Mouse (Mus musculus) CD4-positive helper T cell, adult 2 months (primary cell): ENCODE measurements around the gene Nlrp9a.
"Not testable (repeated sequence)": the region's sequence is repeated elsewhere in the genome, so short reads cannot be mapped to it uniquely, and the experiment has no call there.

Experiments
- DNase-seq: peaks from one replicate; pipeline ENCODE4 v3.0.0-alpha.2; 2012; ENCODE audit warnings: low read depth, missing footprints, low spot score

Gene Nlrp9a

DNA sequence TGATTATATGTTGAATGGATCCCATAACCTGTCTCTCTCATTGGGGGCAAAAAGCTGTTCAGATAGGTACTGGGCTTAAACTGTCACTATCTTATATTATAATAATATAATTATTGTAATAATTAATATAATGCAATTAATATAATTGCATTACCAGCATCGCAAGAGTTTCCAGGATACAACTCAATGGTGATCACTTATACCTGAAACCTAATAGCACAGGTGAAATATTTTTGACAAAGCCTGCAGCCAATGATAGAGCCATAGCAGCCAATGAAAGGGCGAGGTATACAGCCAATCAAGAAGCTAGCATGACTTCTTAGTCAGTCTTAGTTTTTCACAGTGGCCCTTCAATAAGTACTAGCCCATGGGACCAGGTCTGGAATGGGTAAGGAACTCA, at the start of gene Nlrp9a:
TSS of gene Nlrp9a (plus strand) at position 301 of the 400 bp plus-strand sequence.
- not testable (repeated sequence) for DNase-seq

DNA sequence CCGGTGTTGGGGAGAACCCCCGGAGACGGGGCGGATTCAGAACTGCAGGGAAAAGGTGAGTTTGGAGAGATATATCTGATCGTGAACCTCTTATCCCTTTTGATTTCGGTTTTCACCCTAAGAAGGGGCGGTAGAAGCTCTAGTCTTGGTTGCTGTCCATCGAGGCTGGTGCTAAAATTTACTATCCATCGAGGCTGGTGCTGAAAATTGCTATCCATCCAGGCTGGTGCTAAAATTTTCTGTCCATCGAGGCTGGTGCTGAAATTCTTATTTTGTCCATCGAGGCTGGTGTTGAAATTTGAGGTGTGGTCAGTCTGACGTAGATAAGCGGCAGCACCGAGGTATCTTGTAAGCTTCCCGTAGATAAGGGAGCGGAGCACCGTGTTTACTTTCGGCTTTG, 45.3 kb upstream of the Nlrp9a start:
- DNase-seq, result not testable (repeated sequence)

DNA sequence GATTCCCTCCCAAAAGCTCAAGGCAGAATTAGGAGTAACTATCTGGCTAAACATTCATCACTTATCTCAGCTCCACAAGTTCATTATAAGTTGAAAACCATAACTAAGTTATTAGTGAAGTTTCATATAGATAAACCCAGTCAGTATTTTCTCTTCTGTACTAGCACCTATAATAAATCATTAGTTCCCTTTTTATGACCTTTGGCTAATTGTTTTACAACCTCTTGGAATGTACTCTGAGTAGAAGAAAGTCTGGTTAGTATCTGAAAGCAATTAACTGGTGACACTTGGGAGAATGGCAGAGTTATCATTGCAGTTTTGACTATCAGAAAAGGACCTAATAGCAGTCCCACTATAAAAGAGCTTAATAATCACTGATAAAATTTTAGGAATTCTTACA, 54.3 kb downstream of the Nlrp9a start:
- no peak for DNase-seq

DNA sequence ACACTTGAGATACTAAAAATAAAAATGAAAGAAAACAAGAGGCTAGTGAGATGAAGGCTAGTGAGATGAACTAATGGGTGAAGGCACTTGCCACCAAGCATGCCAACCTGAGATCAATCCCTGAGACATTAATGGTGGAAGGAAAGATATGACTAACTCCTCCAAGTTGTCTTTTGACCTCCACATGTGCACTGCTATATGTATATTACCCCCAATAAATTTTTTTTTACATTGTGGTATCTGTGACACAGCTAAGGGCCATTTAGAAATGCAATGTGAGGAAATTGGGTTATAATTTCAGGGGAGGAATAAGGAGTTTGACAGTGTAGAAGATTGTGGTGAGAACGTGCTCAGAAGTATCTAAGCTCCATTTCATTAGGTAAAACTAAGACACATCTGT, 55.0 kb downstream of the Nlrp9a start:
- no peak for DNase-seq

DNA sequence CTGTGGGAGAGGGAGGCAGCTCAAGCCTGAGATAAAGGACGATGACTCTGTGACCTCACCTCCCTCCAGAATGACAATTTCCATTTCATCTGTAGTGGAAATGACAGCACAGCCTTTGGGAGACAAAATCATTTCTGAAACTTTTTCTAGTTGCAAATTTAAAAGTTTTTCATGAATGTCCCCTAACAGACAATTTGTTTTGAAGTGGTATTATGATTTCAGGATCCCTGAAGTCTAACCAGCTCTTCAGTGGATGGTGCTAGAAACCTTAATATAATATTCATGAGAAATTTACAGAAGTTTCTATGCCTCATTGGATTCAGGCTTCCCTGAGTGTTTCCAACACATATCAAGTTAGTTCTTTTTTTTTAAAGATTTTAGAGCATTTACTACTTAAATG, 83.5 kb downstream of the Nlrp9a start, which contains the start of gene Vmn1r185:
TSS of gene Vmn1r185 (minus strand) at position 101 of the 400 bp plus-strand sequence.
- not testable (repeated sequence) for DNase-seq
